Mouse (Mus musculus): ENCODE results near the gene Azin2. TPM values are rescaled to one million over a fixed set of nuclear protein-coding genes. Genes with fewer than 3 reads are reported as not detected.

Azin2 gene
- total and polyA plus RNA-seq, 3 experiments = 0.39 to 2.3 TPM; not detected in 1

DNA sequence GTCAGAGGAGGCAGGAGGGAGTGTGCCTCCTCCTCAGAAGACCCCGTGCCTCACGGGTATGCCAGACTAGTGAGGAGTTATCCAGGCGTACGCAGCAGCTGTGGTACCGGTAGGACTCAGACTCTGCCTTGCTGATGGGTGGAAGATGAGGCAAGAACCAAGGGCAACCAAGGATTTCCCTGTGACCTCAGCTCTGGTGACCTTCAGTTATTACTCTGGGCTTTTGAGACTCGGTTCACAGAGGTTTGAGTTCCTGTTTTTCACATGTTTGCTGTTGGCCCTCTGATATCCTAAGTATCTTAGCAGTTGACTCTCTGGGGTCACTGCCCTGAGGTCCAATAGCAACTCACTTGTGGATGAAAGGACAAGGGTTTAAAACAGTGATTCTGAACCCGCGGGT is 41.5 kb upstream of the Azin2 start:
- H3K9me3 ChIP-seq (replicated peaks; ENCODE audit: insufficient read depth, low read length) = no peaks in the 10 kb centered on the region
- no peak overlapping the region for H3K4me3 ChIP-seq (ENCODE audit: control insufficient read depth in 1 of 2, insufficient read depth in 1 of 2, low read depth in 2 of 2, low read length in 2 of 2)
- H3K79me2 ChIP-seq (ENCODE audit: control insufficient read depth, insufficient read depth, low read length, poor library complexity) = peaks cover 5% of the 10 kb centered on the region; the same call in 1 of the 2 replicates
- no peak for TF ChIP-seq ETS1 (IDR thresholded peaks at IDR 0.05; ENCODE audit: low read depth, low read length)
- no peak overlapping the region for H3K9ac ChIP-seq (ENCODE audit: control insufficient read depth, low read depth, low read length, poor library complexity, severe bottlenecking)
- DNase-seq (ENCODE audit: low read depth, low spot score) = no peak
- H3K27me3 ChIP-seq (ENCODE audit: control insufficient read depth in 1 of 2, insufficient read depth in 2 of 2, low read length in 2 of 2) = no peaks in the 10 kb centered on the region
- peaks cover 12 to 19% of the 10 kb centered on the region in 2 experiments for H3K4me1 ChIP-seq (ENCODE audit: control insufficient read depth in 1 of 2, insufficient read depth in 2 of 2, low read length in 2 of 2)
- H3K36me3 ChIP-seq (ENCODE audit: control insufficient read depth in 1 of 2, insufficient read depth in 2 of 2, low read length in 2 of 2) = peaks cover 22 to 35% of the 10 kb centered on the region in 2 experiments
- no peak overlapping the region for H3K27ac ChIP-seq (ENCODE audit: control insufficient read depth, low read depth, low read length)

DNA sequence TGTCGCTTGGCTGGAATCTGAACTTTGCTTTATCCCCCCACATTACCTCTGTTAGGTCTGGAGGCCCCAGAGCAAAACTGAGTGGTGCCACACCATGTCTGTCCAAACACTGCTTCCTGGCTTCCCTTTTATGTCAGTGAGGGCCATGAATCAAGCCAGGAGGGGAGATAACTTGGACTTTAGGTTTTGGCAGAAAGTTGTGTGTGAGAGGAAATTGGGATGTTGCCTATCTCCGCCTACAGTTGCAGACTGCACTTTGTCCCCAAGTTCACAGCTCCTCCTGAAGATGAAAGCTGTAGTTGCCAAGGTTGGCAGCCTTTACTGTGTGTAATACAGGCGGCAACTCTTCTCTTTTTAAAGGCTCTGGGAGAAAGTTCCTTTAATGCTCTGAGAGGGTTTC is 38.5 kb upstream of the Azin2 start:
- Histone ChIP-seq H3K27ac (ENCODE audit: control insufficient read depth, low read depth, low read length) (no peak overlapping the region), H3K36me3 (ENCODE audit: control insufficient read depth in 1 of 2, insufficient read depth in 2 of 2, low read length in 2 of 2) (peaks cover 17 to 30% of the 10 kb centered on the region in 2 experiments), H3K27me3 (ENCODE audit: control insufficient read depth in 1 of 2, insufficient read depth in 2 of 2, low read length in 2 of 2) (no peaks in the 10 kb centered on the region), H3K4me1 (ENCODE audit: control insufficient read depth in 1 of 2, insufficient read depth in 2 of 2, low read length in 2 of 2) (peaks cover 3 to 14% of the 10 kb centered on the region in 2 experiments), H3K9me3 (replicated peaks; ENCODE audit: insufficient read depth, low read length) (no peaks in the 10 kb centered on the region), H3K79me2 (ENCODE audit: control insufficient read depth, insufficient read depth, low read length, poor library complexity) (peaks cover 26% of the 10 kb centered on the region), H3K4me3 (ENCODE audit: control insufficient read depth in 1 of 2, insufficient read depth in 1 of 2, low read depth in 2 of 2, low read length in 2 of 2) (no peak overlapping the region), H3K9ac (ENCODE audit: control insufficient read depth, low read depth, low read length, poor library complexity, severe bottlenecking) (no peak overlapping the region)
- no peak for DNase-seq (ENCODE audit: low read depth, low spot score)
- TF ChIP-seq ETS1 (IDR thresholded peaks at IDR 0.05; ENCODE audit: low read depth, low read length) (no peak), SMC3 (IDR thresholded peaks at IDR 0.05; ENCODE audit: low read depth, low read length) (no peak), TAL1 (IDR thresholded peaks at IDR 0.05; ENCODE audit: low read length) (no peak), SIN3A (IDR thresholded peaks at IDR 0.05; ENCODE audit: low read length) (no peak), GABPA (IDR thresholded peaks at IDR 0.05; ENCODE audit: low read depth, low read length) (no peak), NELFE (IDR thresholded peaks at IDR 0.05; ENCODE audit: low read depth, low read length) (no peak), MYC (IDR thresholded peaks at IDR 0.05; ENCODE audit: low read depth, low read length) (no peak), NRF1 (IDR thresholded peaks at IDR 0.05; ENCODE audit: insufficient read depth, low read depth, low read length, poor library complexity, severe bottlenecking) (no peak), RCOR1 (IDR thresholded peaks at IDR 0.05; ENCODE audit: low read depth, low read length) (no peak), GATA1 (IDR thresholded peaks at IDR 0.05; ENCODE audit: low read depth, low read length) (no peak)

DNA sequence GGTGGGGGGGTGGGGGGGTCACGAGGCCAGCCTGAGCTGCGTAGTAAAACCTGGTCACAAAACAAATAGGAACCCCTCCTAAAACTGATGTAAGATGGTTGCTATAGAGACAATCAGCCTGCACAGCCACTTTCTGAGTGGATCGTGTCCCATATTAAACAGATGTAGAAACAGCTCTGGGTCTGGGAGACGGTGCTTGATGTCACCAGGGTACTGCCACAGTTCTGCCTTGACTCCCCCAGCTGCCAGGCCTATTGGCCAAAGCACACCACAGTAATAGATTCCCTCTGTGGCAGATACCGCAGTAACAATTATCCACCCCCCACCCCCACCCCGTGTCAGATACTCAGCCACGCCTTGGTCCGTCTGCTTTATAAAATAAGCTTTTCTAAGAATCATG is 36.2 kb upstream of the Azin2 start:
- TF ChIP-seq USF1 (IDR thresholded peaks at IDR 0.05; ENCODE audit: low read depth, low read length) (no peak), POLR2AphosphoS5 (IDR thresholded peaks at IDR 0.05; ENCODE audit: borderline replicate concordance, low read depth, low read length) (no peak), SIN3A (IDR thresholded peaks at IDR 0.05; ENCODE audit: low read length) (no peak), ZC3H11A (IDR thresholded peaks at IDR 0.05; ENCODE audit: low read depth, low read length) (no peak), NELFE (IDR thresholded peaks at IDR 0.05; ENCODE audit: low read depth, low read length) (no peak), ETS1 (IDR thresholded peaks at IDR 0.05; ENCODE audit: low read depth, low read length) (no peak), BHLHE40 (IDR thresholded peaks at IDR 0.05; ENCODE audit: borderline replicate concordance, low read depth, low read length) (no peak), ZMIZ1 (IDR thresholded peaks at IDR 0.05; ENCODE audit: low read depth, low read length) (no peak), KAT2A (conservative IDR thresholded peaks at IDR 0.05; ENCODE audit: low read depth, low read length) (no peak), HCFC1 (IDR thresholded peaks at IDR 0.05; ENCODE audit: low read depth, low read length) (no peak)
- Histone ChIP-seq H3K27me3 (ENCODE audit: control insufficient read depth in 1 of 2, insufficient read depth in 2 of 2, low read length in 2 of 2) (no peaks in the 10 kb centered on the region), H3K4me3 (ENCODE audit: control insufficient read depth in 1 of 2, insufficient read depth in 1 of 2, low read depth in 2 of 2, low read length in 2 of 2) (no peak overlapping the region), H3K27ac (ENCODE audit: control insufficient read depth, low read depth, low read length) (no peak overlapping the region), H3K79me2 (ENCODE audit: control insufficient read depth, insufficient read depth, low read length, poor library complexity) (peaks cover 47% of the 10 kb centered on the region), H3K36me3 (ENCODE audit: control insufficient read depth in 1 of 2, insufficient read depth in 2 of 2, low read length in 2 of 2) (peaks cover 22 to 25% of the 10 kb centered on the region in 2 experiments), H3K9ac (ENCODE audit: control insufficient read depth, low read depth, low read length, poor library complexity, severe bottlenecking) (no peak overlapping the region), H3K9me3 (replicated peaks; ENCODE audit: insufficient read depth, low read length) (no peaks in the 10 kb centered on the region), H3K4me1 (ENCODE audit: control insufficient read depth in 1 of 2, insufficient read depth in 2 of 2, low read length in 2 of 2) (peaks cover 3 to 27% of the 10 kb centered on the region in 2 experiments)
- DNase-seq (ENCODE audit: low read depth, low spot score) = no peak

Data from MEL (cell line).